Mouse (Mus musculus) midbrain, postnatal 0 days (tissue): ENCODE measurements around the gene Gstp3. TPM values are rescaled to one million over a fixed set of nuclear protein-coding genes. Genes with fewer than 3 reads are reported as not detected.

Source experiments
- ATAC-seq: fragments of 200-750 bp; cut with Nextera tagmentation; 2 replicates; pipeline ENCODE4 v1.8.0; 2017; ENCODE audit warnings: moderate number of reproducible peaks, mild to moderate bottlenecking, moderate TSS enrichment, moderate library complexity; ENCODE audit not compliant: low FRiP score
- DNase-seq: peaks from one replicate; pipeline ENCODE4 v3.0.0-alpha.2; 2015; ENCODE audit warnings: low spot score
- H3K27ac ChIP-seq: fragments of 300-500 bp; sonication (generic); 2 replicates; pipeline ENCODE4 v1.5.1; 2014; ENCODE audit warnings: low read depth, mild to moderate bottlenecking, low read length, mixed read lengths
- H3K27me3 ChIP-seq: fragments of 300-500 bp; sonication (generic); 2 replicates; pipeline ENCODE4 v1.6.1; 2014; ENCODE audit warnings: low read length, control low read depth, mixed read lengths; ENCODE audit not compliant: insufficient read depth
- H3K36me3 ChIP-seq: fragments of 300-500 bp; sonication (generic); 2 replicates; pipeline ENCODE4 v1.6.1; 2014; ENCODE audit warnings: low read length, control low read depth, mixed read lengths; ENCODE audit not compliant: insufficient read depth
- H3K4me1 ChIP-seq: fragments of 300-500 bp; sonication (generic); 2 replicates; pipeline ENCODE4 v1.6.1; 2014; ENCODE audit warnings: mild to moderate bottlenecking, control low read depth, antibody characterized with exemption, low read length, mixed read lengths; ENCODE audit not compliant: insufficient read depth
- H3K4me2 ChIP-seq: fragments of 300-500 bp; sonication (generic); 2 replicates; pipeline ENCODE4 v1.6.1; 2014; ENCODE audit warnings: low read depth, mild to moderate bottlenecking, low read length, mixed read lengths; ENCODE audit not compliant: poor library complexity, severe bottlenecking
- H3K4me3 ChIP-seq: fragments of 300-500 bp; sonication (generic); 2 replicates; pipeline ENCODE4 v1.5.1; 2014; ENCODE audit warnings: low read depth, mild to moderate bottlenecking, low read length, moderate library complexity
- H3K9ac ChIP-seq: fragments of 300-500 bp; sonication (generic); replicated peaks from 2 replicates; pipeline ENCODE4 v1.6.1; 2014; ENCODE audit warnings: mild to moderate bottlenecking, low read length, moderate library complexity, mixed read lengths; ENCODE audit not compliant: poor library complexity, severe bottlenecking
- H3K9me3 ChIP-seq: fragments of 300-500 bp; sonication (generic); 2 replicates; pipeline ENCODE4 v1.6.1; 2016; ENCODE audit warnings: low read length, control low read depth
- CTCF ChIP-seq: IDR thresholded peaks from 2 replicates; pipeline ENCODE4 v1.5.1; 2016; ENCODE audit warnings: antibody characterized with exemption, mild to moderate bottlenecking
- WGBS: fragments of 180-500 bp; shearing (Covaris S2); extraction: QIAGEN DNeasy Blood & Tissue Kit; methylation state at CpG from one replicate; pipeline ENCODE4 v1.1.7; 2014; 5-methylcytosine and 5-hydroxymethylcytosine counted together
- polyA plus RNA-seq: library from polyadenylated mRNA; unstranded; fragments of >200 nt; fragmentation: Nextera tagmentation; extraction: Ambion mirVana; gene quantifications from 2 replicates; pipeline ENCODE4 v1.2.1, GENCODE M21; 2015
- total RNA-seq: library from RNA; depleted of rRNA; stranded (reverse); fragments of >200 nt; gene quantifications from 2 replicates; pipeline ENCODE4 v1.2.3, GENCODE M21; 2014

Gstp3 gene
- total and polyA plus RNA-seq, 2 experiments from 2014 or later, result not detected

DNA sequence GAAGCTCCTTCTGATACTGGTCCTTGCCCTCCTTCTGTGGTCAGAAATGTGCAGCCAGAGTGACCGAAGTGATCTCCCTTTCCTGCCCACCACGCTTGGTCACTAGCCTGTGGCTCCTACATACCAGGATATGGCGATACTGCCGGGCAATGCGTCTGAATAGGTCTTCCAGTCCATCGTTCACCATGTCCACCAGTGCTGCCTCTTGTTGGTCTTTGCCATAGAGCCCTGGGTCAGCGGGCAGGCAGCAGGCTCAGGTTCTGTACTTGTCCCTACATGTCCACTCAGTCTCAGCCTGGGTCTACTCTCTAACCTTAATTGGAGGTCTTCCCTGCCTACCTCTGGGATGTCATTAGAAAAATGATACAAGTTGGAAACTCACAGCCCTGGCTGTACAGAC is 1.4 kb downstream of the Gstp3 start:
- no peaks in the 10 kb centered on the region for H3K36me3 ChIP-seq
- no peak overlapping the region for H3K27ac ChIP-seq
- no peak overlapping the region for H3K4me3 ChIP-seq
- no peak for DNase-seq
- no peak overlapping the region for H3K4me2 ChIP-seq
- no peak overlapping the region for H3K9ac ChIP-seq
- no peak for TF ChIP-seq CTCF
- H3K9me3 ChIP-seq, result no peaks in the 10 kb centered on the region
- ATAC-seq, result no peak
- no peaks in the 10 kb centered on the region for H3K27me3 ChIP-seq
- WGBS, result 95% methylated on average over 7 of the region's 7 CpGs
- H3K4me1 ChIP-seq, result no peaks in the 10 kb centered on the region

DNA sequence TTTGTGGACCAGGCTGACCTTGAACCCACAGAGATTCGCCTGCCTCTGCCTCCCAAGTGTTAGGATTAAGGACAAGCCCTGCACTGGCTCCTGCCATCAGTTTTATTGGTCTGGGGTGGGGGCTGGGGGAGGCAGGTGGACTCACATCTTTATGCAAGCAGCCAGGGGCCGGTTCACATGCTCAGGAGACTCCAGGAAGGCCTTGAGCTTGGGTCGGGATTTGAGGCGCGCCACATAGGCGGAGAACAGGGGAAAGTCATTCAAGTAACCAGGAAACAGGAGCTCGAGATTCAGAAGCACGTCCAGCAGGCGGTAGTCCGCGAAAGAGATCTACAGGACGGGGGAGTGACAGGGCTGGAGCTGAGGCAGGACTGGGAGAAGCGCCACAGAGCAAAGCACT is 2.0 kb downstream of the Gstp3 start:
- no peak for DNase-seq
- no peak overlapping the region for H3K27ac ChIP-seq
- no peaks in the 10 kb centered on the region for H3K9me3 ChIP-seq
- no peak overlapping the region for H3K4me3 ChIP-seq
- no peaks in the 10 kb centered on the region for H3K27me3 ChIP-seq
- no peak for TF ChIP-seq CTCF
- no peak for ATAC-seq
- 85% methylated on average over 13 of the region's 13 CpGs for WGBS
- H3K4me1 ChIP-seq, result no peaks in the 10 kb centered on the region
- no peaks in the 10 kb centered on the region for H3K36me3 ChIP-seq
- no peak overlapping the region for H3K9ac ChIP-seq
- H3K4me2 ChIP-seq, result no peak overlapping the region

DNA sequence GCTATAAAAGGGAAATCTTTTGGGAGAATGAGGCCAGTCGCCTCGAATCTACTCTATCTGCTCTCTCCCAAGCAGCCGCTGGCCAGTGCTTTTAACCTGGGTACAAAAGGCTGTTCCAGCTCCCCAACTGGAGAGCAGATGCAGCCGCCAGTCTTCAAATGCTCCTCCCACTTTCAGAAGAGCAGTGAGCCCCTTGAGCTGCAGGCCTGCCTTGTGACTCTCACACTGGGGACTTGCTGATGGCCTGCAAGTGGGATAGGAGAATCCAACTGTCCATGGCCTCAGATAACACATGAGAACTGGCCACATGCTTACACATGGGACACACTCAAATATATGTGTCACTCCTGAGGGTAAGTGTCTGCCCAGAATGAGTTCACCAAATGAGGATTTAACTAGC is 2.6 kb downstream of the Gstp3 start:
- H3K9me3 ChIP-seq, result no peaks in the 10 kb centered on the region

DNA sequence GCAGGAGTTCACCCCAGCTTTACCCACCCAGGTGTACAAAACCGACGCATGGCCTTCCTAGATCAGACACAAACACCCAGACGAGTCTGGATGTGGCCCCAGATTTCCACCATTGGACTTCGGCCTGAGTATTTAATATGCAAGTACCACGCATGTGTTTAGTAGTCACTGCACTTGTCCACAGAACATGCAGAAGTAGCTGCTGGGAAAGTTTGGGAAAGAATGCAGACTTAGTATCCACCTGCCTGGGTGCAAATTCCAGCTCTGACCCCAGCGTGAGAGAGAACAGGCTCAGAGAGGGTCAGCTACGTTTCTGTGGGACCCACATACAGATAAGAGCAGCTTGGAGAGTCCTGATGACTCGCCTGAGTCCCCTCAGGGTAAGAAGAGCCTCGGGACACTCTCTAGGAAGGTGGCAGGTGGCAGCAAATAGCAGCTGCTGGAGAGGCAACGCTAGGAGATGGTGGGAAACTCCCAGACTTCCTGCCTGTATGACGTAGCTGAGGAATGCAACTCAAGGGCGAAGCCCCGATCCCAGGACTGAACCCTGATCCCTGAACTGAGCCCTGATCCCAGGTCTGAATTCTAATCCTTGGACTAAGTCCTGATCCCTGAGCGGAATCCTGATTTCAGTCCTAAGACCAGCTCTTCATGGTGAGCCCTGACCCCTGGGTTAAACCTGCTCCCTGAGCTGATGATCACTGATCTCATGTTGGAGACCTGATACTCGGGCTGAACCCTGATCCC is 3.2 kb downstream of the Gstp3 start:
- TF ChIP-seq CTCF, result no peak
- DNase-seq (no peak), ATAC-seq (no peak)
- H3K4me1 ChIP-seq, result no peaks in the 10 kb centered on the region
- no peak overlapping the region for H3K27ac ChIP-seq
- H3K27me3 ChIP-seq, result no peaks in the 10 kb centered on the region
- no peak overlapping the region for H3K9ac ChIP-seq
- WGBS, result 63% methylated on average over 15 of the region's 15 CpGs
- H3K4me2 ChIP-seq, result no peak overlapping the region
- no peak overlapping the region for H3K4me3 ChIP-seq
- H3K36me3 ChIP-seq, result no peaks in the 10 kb centered on the region
- H3K9me3 ChIP-seq, result no peaks in the 10 kb centered on the region

More for the DNA sequence above, 2.6 kb downstream of the Gstp3 start:
- TF ChIP-seq CTCF, result no peak
- Histone ChIP-seq H3K4me1 (no peaks in the 10 kb centered on the region), H3K4me2 (no peak overlapping the region), H3K4me3 (no peak overlapping the region), H3K27ac (no peak overlapping the region), H3K27me3 (no peaks in the 10 kb centered on the region), H3K9ac (no peak overlapping the region), H3K36me3 (no peaks in the 10 kb centered on the region)
- DNase-seq, result no peak
- no peak for ATAC-seq
- WGBS, result 44% methylated on average over 4 of the region's 4 CpGs

DNA sequence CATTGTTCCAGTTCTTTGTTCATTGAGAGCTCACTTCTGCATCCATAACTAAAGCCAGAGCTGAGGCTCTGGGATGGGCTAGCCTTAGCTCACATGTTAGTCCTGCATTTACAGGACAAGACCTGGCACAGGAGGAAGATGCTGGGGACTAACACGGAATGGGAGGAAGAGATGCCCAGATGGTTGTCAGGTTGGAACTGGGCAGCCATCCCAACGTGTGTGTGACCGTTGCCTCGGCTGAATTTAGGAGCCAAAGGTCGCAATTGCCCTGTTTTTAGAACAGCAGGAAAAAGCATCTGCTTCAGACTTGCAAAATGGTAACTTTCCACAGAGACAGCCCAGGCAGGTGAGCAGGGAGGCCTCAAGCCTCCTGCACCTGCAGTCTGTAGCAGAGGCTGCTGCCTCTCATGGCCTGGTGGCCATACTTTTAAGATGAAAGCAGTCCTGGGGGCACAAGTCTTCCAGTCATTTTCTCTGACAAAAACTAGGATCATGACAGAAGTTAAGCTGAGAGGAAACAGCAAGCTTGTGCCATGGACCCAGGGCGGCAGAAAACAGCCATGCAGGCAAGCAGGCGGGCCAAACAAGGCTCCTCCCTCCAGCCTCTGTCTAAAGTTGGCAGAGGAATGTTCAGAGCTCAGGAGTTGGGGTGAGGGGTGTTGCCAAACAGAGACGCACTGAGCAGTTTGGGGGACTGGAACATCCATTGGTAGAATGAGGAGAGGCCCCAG is 4.0 kb downstream of the Gstp3 start:
- Histone ChIP-seq H3K9ac (no peak overlapping the region), H3K9me3 (no peaks in the 10 kb centered on the region), H3K27me3 (no peaks in the 10 kb centered on the region), H3K4me3 (no peak overlapping the region), H3K4me1 (no peaks in the 10 kb centered on the region), H3K36me3 (no peaks in the 10 kb centered on the region), H3K27ac (no peak overlapping the region), H3K4me2 (no peak overlapping the region)
- WGBS, result 71% methylated on average over 8 of the region's 8 CpGs
- TF ChIP-seq CTCF, result no peak
- DNase-seq, result no peak
- no peak for ATAC-seq

DNA sequence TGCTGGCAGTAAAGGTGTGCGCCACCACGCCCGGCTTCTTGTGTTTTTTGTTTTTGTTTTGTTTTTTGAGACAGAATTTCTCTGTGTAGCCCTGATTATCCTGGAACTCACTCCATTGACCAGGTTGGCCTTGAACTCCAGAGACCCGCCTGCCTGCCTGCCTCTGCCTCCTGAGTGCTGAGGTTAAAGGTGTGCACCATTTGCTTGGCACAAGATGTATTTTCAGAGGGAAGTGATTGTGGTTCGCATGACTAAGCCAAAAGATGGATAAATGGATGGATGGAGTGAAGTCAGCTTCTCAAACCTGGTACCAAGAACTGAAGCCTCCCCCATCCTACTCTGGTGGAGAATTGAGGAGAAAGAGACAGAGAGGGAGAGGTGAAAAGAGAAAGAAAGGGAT is 4.8 kb downstream of the Gstp3 start:
- H3K4me1 ChIP-seq, result no peaks in the 10 kb centered on the region
- no peak overlapping the region for H3K4me2 ChIP-seq
- ATAC-seq, result no peak

More for the DNA sequence above, 4.8 kb downstream of the Gstp3 start:
- Histone ChIP-seq H3K27me3 (no peaks in the 10 kb centered on the region), H3K36me3 (no peaks in the 10 kb centered on the region), H3K4me3 (no peak overlapping the region), H3K9ac (no peak overlapping the region), H3K27ac (no peak overlapping the region), H3K9me3 (no peaks in the 10 kb centered on the region)
- WGBS, result 88% methylated on average over 5 of the region's 5 CpGs
- no peak for DNase-seq
- no peak for TF ChIP-seq CTCF
